Mouse (Mus musculus): ENCODE measurements around the gene Snrpf. TPM values are rescaled to one million over a fixed set of nuclear protein-coding genes. Genes with fewer than 3 reads are reported as not detected.

Snrpf gene
- total and polyA plus RNA-seq, 3 experiments = 144 to 186 (median 184) TPM

GRCm38 (mm10) chr10:93624151-93624550 is 34.6 kb upstream of the Snrpf start:
- TF ChIP-seq CHD1 (IDR thresholded peaks at IDR 0.05; ENCODE audit: low read depth, low read length) = no peak
- TF ChIP-seq GABPA (IDR thresholded peaks at IDR 0.05; ENCODE audit: insufficient replicate concordance, low read depth, low read length) = no peak
- no peak for TF ChIP-seq TBP (conservative IDR thresholded peaks at IDR 0.05; ENCODE audit: low read depth, low read length)
- no peak for TF ChIP-seq HCFC1 (IDR thresholded peaks at IDR 0.05; ENCODE audit: low read depth, low read length)
- TF ChIP-seq USF2 (conservative IDR thresholded peaks at IDR 0.05; ENCODE audit: low read depth, low read length) = no peak
- no peak for TF ChIP-seq POLR2AphosphoS2 (IDR thresholded peaks at IDR 0.05; ENCODE audit: low read depth, low read length)
- TF ChIP-seq SIN3A (IDR thresholded peaks at IDR 0.05; ENCODE audit: low read length) = no peak
- no peak for TF ChIP-seq PAX5 (IDR thresholded peaks at IDR 0.05; ENCODE audit: low read length)
- no peak for TF ChIP-seq MAFK (IDR thresholded peaks at IDR 0.05; ENCODE audit: insufficient replicate concordance, low read length)
- no peak for TF ChIP-seq TCF12 (IDR thresholded peaks at IDR 0.05; ENCODE audit: low read depth, low read length)
- no peak for TF ChIP-seq BHLHE40 (IDR thresholded peaks at IDR 0.05; ENCODE audit: low read depth, low read length)
- TF ChIP-seq USF1 (IDR thresholded peaks at IDR 0.05; ENCODE audit: low read depth, low read length) = no peak
- no peak for TF ChIP-seq MAZ (IDR thresholded peaks at IDR 0.05; ENCODE audit: low read depth, low read length)
- no peak for TF ChIP-seq EP300 (IDR thresholded peaks at IDR 0.05; ENCODE audit: low read length)
- no peak for TF ChIP-seq MAX (IDR thresholded peaks at IDR 0.05; ENCODE audit: low read length)
- no peak for TF ChIP-seq JUND (conservative IDR thresholded peaks at IDR 0.05; ENCODE audit: low read depth, low read length)

GRCm38 (mm10) chr10:93623725-93624124 is 34.2 kb upstream of the Snrpf start:
- dilution Hi-C loops (cut with MboI; ENCODE audit: extremely low pct_ligation_motif_present, extremely low pct_unique_long_range_greater_than_20kb, low sequenced_read_pairs) (no loop called here), in situ Hi-C loops (cut with MboI; ENCODE audit: low pct_ligation_motif_present, low pct_unique_long_range_greater_than_20kb, low sequenced_read_pairs) (no loop called here)
- H3K27me3 ChIP-seq (replicated peaks) = no peaks in the 10 kb centered on the region
- no peak overlapping the region for H3K9ac ChIP-seq (ENCODE audit: insufficient read depth, low read depth)
- no peak for DNase-seq (ENCODE audit: extremely low read depth)
- H3K9me3 ChIP-seq (replicated peaks; ENCODE audit: low read length) = no peaks in the 10 kb centered on the region
- TF ChIP-seq POLR2AphosphoS2 (IDR thresholded peaks at IDR 0.05; ENCODE audit: low read depth, low read length) (no peak), KAT2A (IDR thresholded peaks at IDR 0.05; ENCODE audit: insufficient replicate concordance, low read length) (no peak), CHD1 (IDR thresholded peaks at IDR 0.05; ENCODE audit: low read depth, low read length) (no peak), MXI1 (IDR thresholded peaks at IDR 0.05; ENCODE audit: low read depth, low read length) (no peak), ZC3H11A (IDR thresholded peaks at IDR 0.05; ENCODE audit: low read depth, low read length) (no peak), MEF2A (IDR thresholded peaks at IDR 0.05; ENCODE audit: borderline replicate concordance, low read depth, low read length) (no peak), SMC3 (IDR thresholded peaks at IDR 0.05; ENCODE audit: low read depth, low read length) (no peak), USF1 (IDR thresholded peaks at IDR 0.05; ENCODE audit: low read depth, low read length) (no peak), ZKSCAN1 (IDR thresholded peaks at IDR 0.05; ENCODE audit: borderline replicate concordance, low read depth, low read length) (no peak), BHLHE40 (IDR thresholded peaks at IDR 0.05; ENCODE audit: low read depth, low read length) (no peak), MAX (IDR thresholded peaks at IDR 0.05; ENCODE audit: low read length) (no peak), POLR2A (IDR thresholded peaks at IDR 0.05; ENCODE audit: low read depth, low read length) (no peak), MYC (IDR thresholded peaks at IDR 0.05; ENCODE audit: low read depth, low read length) (no peak)
- no peaks in the 10 kb centered on the region for H3K36me3 ChIP-seq (replicated peaks in 1 of 2; ENCODE audit: control insufficient read depth in 1 of 2, insufficient read depth in 1 of 2, low read length in 1 of 2)
- H3K27ac ChIP-seq (ENCODE audit: insufficient read depth, low read depth) = no peak overlapping the region
- no peak overlapping the region for H3K4me2 ChIP-seq (ENCODE audit: insufficient read depth, low read depth, poor library complexity, severe bottlenecking)
- H3K79me2 ChIP-seq (replicated peaks; ENCODE audit: control insufficient read depth, extremely low read depth, insufficient read depth, poor library complexity, severe bottlenecking) = no peaks in the 10 kb centered on the region
- peaks cover 3% of the 10 kb centered on the region in 2 experiments; a peak in 1 of 4 replicates for H3K4me1 ChIP-seq (ENCODE audit: control insufficient read depth in 1 of 2, insufficient read depth in 2 of 2)
- no peak overlapping the region for H3K4me3 ChIP-seq (replicated peaks in 1 of 3; ENCODE audit: low read depth in 2 of 3, low read length in 2 of 3, poor library complexity in 1 of 3)

More at GRCm38 (mm10) chr10:93624151-93624550, 34.6 kb upstream of the Snrpf start:
- no peaks in the 10 kb centered on the region for H3K36me3 ChIP-seq (replicated peaks in 1 of 2; ENCODE audit: control insufficient read depth in 1 of 2, insufficient read depth in 1 of 2, low read length in 1 of 2)
- H3K4me1 ChIP-seq (ENCODE audit: control insufficient read depth in 1 of 2, insufficient read depth in 2 of 2) = peaks cover 3% of the 10 kb centered on the region in 2 experiments; a peak in 1 of 4 replicates
- H3K4me3 ChIP-seq (replicated peaks in 1 of 3; ENCODE audit: low read depth in 2 of 3, low read length in 2 of 3, poor library complexity in 1 of 3) = no peak overlapping the region
- in situ Hi-C loops (cut with MboI; ENCODE audit: low pct_ligation_motif_present, low pct_unique_long_range_greater_than_20kb, low sequenced_read_pairs) = no loop called here
- no peak overlapping the region for H3K27ac ChIP-seq (ENCODE audit: insufficient read depth, low read depth)
- no peaks in the 10 kb centered on the region for H3K27me3 ChIP-seq (replicated peaks)
- H3K9me3 ChIP-seq (replicated peaks; ENCODE audit: low read length) = no peaks in the 10 kb centered on the region
- peak overlapping the region; percentile 31; the same call in 1 of the 2 replicates for H3K4me2 ChIP-seq (ENCODE audit: insufficient read depth, low read depth, poor library complexity, severe bottlenecking)
- no peak overlapping the region for H3K9ac ChIP-seq (ENCODE audit: insufficient read depth, low read depth)
- H3K79me2 ChIP-seq (replicated peaks; ENCODE audit: control insufficient read depth, extremely low read depth, insufficient read depth, poor library complexity, severe bottlenecking) = no peaks in the 10 kb centered on the region
- DNase-seq (ENCODE audit: extremely low read depth) = no peak
- dilution Hi-C loops (cut with MboI; ENCODE audit: extremely low pct_ligation_motif_present, extremely low pct_unique_long_range_greater_than_20kb, low sequenced_read_pairs) = no loop called here
